Mouse (Mus musculus): Measurements from ENCODE around the gene Cdrt4.

DNA sequence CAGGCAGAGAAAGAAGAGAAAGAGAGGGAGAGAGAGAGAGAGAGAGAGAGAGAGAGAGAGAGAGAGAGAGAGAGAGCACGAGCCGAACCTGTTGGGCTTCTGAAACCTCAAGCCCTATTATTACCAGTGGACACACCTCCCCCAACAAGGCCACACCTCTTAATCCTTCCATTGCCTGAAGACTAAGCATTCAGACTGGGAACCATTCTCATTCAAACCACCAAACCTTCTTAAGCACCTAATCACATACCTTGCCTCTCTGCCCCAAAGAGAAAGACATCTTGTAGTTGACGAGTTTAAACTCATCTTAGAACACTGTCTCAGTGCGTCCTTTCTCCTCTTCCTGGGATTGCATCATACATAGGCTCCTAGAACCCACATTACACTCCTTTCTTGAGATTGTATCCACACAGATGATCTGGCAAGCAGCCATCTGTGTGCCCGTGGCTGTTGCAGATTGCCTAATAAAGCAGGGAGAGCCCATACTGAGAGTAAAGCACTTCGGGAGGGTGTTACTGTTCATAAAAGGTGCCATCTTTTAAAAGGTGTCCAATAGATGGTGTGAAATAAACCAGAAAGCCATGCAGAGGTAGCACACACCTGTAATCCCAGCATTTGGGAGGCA lies 47.0 kb upstream of the Cdrt4 start:
- TF ChIP-seq CTCF (IDR thresholded peaks at IDR 0.05; ENCODE audit: low read depth, low read length) (no peak), POLR2A (IDR thresholded peaks at IDR 0.05; ENCODE audit: extremely low read depth, insufficient read depth, low read length) (no peak)
